Mouse (Mus musculus) MEL (cell line): Measurements from ENCODE around the gene Apba2. TPM values are rescaled to one million over a fixed set of nuclear protein-coding genes. Genes with fewer than 3 reads are reported as not detected.

Experiments
- DNase-seq: peaks from one replicate; pipeline ENCODE4 v3.0.0; 2011; ENCODE audit warnings: low read depth, low spot score
- H3K27ac ChIP-seq: 2 replicates; pipeline ENCODE4 v1.5.1; 2012; ENCODE audit warnings: low read depth, mild to moderate bottlenecking, control low read depth, low read length, moderate library complexity; ENCODE audit not compliant: control insufficient read depth
- H3K27me3 ChIP-seq, 2 experiments: fragments of 150-350 bp in 1 of 2; sonication (generic) in 1 of 2; 2 replicates each; pipeline ENCODE4 v1.6.1; 2012; ENCODE audit warnings: low read length in 2 of 2, mild to moderate bottlenecking in 2 of 2, improper control_type of control experiment in 1 of 2, moderate library complexity in 1 of 2; ENCODE audit not compliant: insufficient read depth in 2 of 2, control insufficient read depth in 1 of 2
- H3K36me3 ChIP-seq, 2 experiments: 2 replicates each; pipeline ENCODE4 v1.6.1; 2012 to 2014; ENCODE audit warnings: low read length in 2 of 2, improper control_type of control experiment in 1 of 2, inconsistent platforms in 1 of 2, mild to moderate bottlenecking in 1 of 2; ENCODE audit not compliant: insufficient read depth in 2 of 2, control insufficient read depth in 1 of 2
- H3K4me1 ChIP-seq, 2 experiments: fragments of 150-350 bp in 1 of 2; sonication (generic) in 1 of 2; 2 replicates each; pipeline ENCODE4 v1.6.1; 2012; ENCODE audit warnings: low read length in 2 of 2, improper control_type of control experiment in 1 of 2, mild to moderate bottlenecking in 1 of 2; ENCODE audit not compliant: insufficient read depth in 2 of 2, control insufficient read depth in 1 of 2
- H3K4me3 ChIP-seq, 2 experiments: fragments of 150-350 bp in 1 of 2; sonication (generic) in 1 of 2; 2 replicates each; pipeline ENCODE4 v1.5.1; 2012; ENCODE audit warnings: low read depth in 2 of 2, low read length in 2 of 2, mild to moderate bottlenecking in 2 of 2, moderate library complexity in 2 of 2, control low read depth in 1 of 2, improper control_type of control experiment in 1 of 2; ENCODE audit not compliant: control insufficient read depth in 1 of 2, insufficient read depth in 1 of 2
- H3K79me2 ChIP-seq: 2 replicates; pipeline ENCODE4 v1.6.1; 2012; ENCODE audit warnings: mild to moderate bottlenecking, low read length, moderate library complexity; ENCODE audit not compliant: control insufficient read depth, poor library complexity, insufficient read depth
- H3K9ac ChIP-seq: 2 replicates; pipeline ENCODE4 v1.6.1; 2012; ENCODE audit warnings: low read depth, mild to moderate bottlenecking, control low read depth, low read length, moderate library complexity; ENCODE audit not compliant: control insufficient read depth, poor library complexity, severe bottlenecking
- H3K9me3 ChIP-seq: fragments of 150-350 bp; sonication (generic); replicated peaks from 2 replicates; pipeline ENCODE4 v1.6.1; 2012; ENCODE audit warnings: mild to moderate bottlenecking, low read length, improper control_type of control experiment, moderate library complexity; ENCODE audit not compliant: insufficient read depth
- CHD1 ChIP-seq: IDR thresholded peaks from 2 replicates; pipeline ENCODE4 v1.6.1; 2012; ENCODE audit warnings: low read depth, mild to moderate bottlenecking, inconsistent platforms, low read length, improper control_type of control experiment
- CHD2 ChIP-seq: IDR thresholded peaks from 2 replicates; pipeline ENCODE4 v1.6.1; 2011; ENCODE audit warnings: low read length, improper control_type of control experiment
- CTCF ChIP-seq, 3 experiments: IDR thresholded peaks in 2 of 3; conservative IDR thresholded peaks in 1 of 3; 2 replicates each; pipeline ENCODE4 v1.5.1; 2011 to 2012; ENCODE audit warnings: low read length in 3 of 3, low read depth in 2 of 3, mild to moderate bottlenecking in 2 of 3, improper control_type of control experiment in 1 of 3, inconsistent platforms in 1 of 3, mixed read lengths in 1 of 3, moderate library complexity in 1 of 3; ENCODE audit not compliant: control insufficient read depth in 1 of 3, insufficient read depth in 1 of 3, poor library complexity in 1 of 3, severe bottlenecking in 1 of 3
- E2F4 ChIP-seq: IDR thresholded peaks from 2 replicates; pipeline ENCODE4 v1.6.1; 2011; ENCODE audit warnings: low read depth, low read length, improper control_type of control experiment, borderline replicate concordance
- EP300 ChIP-seq, 2 experiments: IDR thresholded peaks; 2 replicates each; pipeline ENCODE4 v1.6.1; 2011; ENCODE audit warnings: improper control_type of control experiment in 2 of 2, low read length in 2 of 2, low read depth in 1 of 2, mild to moderate bottlenecking in 1 of 2
- GABPA ChIP-seq: IDR thresholded peaks from 2 replicates; pipeline ENCODE4 v1.6.1; 2012; ENCODE audit warnings: low read depth, mild to moderate bottlenecking, inconsistent platforms, low read length, improper control_type of control experiment, moderate library complexity
- GATA1 ChIP-seq: IDR thresholded peaks from 2 replicates; pipeline ENCODE4 v1.6.1; 2011; ENCODE audit warnings: low read depth, low read length, improper control_type of control experiment
- JUND ChIP-seq: IDR thresholded peaks from 2 replicates; pipeline ENCODE4 v1.6.1; 2011; ENCODE audit warnings: low read depth, mild to moderate bottlenecking, improper control_type of control experiment, low read length
- KAT2A ChIP-seq: conservative IDR thresholded peaks from 2 replicates; pipeline ENCODE4 v1.6.1; 2012; ENCODE audit warnings: low read depth, low read length, improper control_type of control experiment, inconsistent platforms
- MAFK ChIP-seq: IDR thresholded peaks from 2 replicates; pipeline ENCODE4 v1.6.1; 2011; ENCODE audit warnings: low read depth, mild to moderate bottlenecking, low read length, improper control_type of control experiment, borderline replicate concordance
- MAZ ChIP-seq: IDR thresholded peaks from 2 replicates; pipeline ENCODE4 v1.6.1; 2012; ENCODE audit warnings: low read depth, mild to moderate bottlenecking, inconsistent platforms, low read length, improper control_type of control experiment
- MEF2A ChIP-seq: IDR thresholded peaks from 2 replicates; pipeline ENCODE4 v1.6.1; 2014; ENCODE audit warnings: low read depth, mild to moderate bottlenecking, inconsistent platforms, low read length, improper control_type of control experiment; ENCODE audit not compliant: poor library complexity, insufficient replicate concordance, severe bottlenecking; ENCODE audit errors: extremely low read depth
- MXI1 ChIP-seq: IDR thresholded peaks from 2 replicates; pipeline ENCODE4 v1.6.1; 2011; ENCODE audit warnings: mild to moderate bottlenecking, low read depth, low read length, improper control_type of control experiment
- MYB ChIP-seq: IDR thresholded peaks from 2 replicates; pipeline ENCODE4 v1.6.1; 2011; ENCODE audit warnings: mild to moderate bottlenecking, low read depth, low read length, improper control_type of control experiment
- NELFE ChIP-seq: IDR thresholded peaks from 2 replicates; pipeline ENCODE4 v1.6.1; 2011; ENCODE audit warnings: low read depth, low read length, improper control_type of control experiment
- POLR2A ChIP-seq, 2 experiments: IDR thresholded peaks; 2 replicates each; pipeline ENCODE4 v1.6.1; 2011 to 2012; ENCODE audit warnings: low read length in 2 of 2, mild to moderate bottlenecking in 2 of 2, control low read depth in 1 of 2, improper control_type of control experiment in 1 of 2, low read depth in 1 of 2, moderate library complexity in 1 of 2; ENCODE audit not compliant: control insufficient read depth in 1 of 2, insufficient read depth in 1 of 2, poor library complexity in 1 of 2
- POLR2AphosphoS5 ChIP-seq: IDR thresholded peaks from 2 replicates; pipeline ENCODE4 v1.6.1; 2012; ENCODE audit warnings: low read depth, borderline replicate concordance, mild to moderate bottlenecking, inconsistent platforms, low read length, moderate library complexity, mixed read lengths
- RAD21 ChIP-seq: IDR thresholded peaks from 2 replicates; pipeline ENCODE4 v1.6.1; 2011; ENCODE audit warnings: mild to moderate bottlenecking, low read depth, low read length, improper control_type of control experiment
- SIN3A ChIP-seq: IDR thresholded peaks from 2 replicates; pipeline ENCODE4 v1.6.1; 2012; ENCODE audit warnings: low read length, improper control_type of control experiment, inconsistent platforms
- SMC3 ChIP-seq: IDR thresholded peaks from 2 replicates; pipeline ENCODE4 v1.6.1; 2011; ENCODE audit warnings: low read depth, low read length, improper control_type of control experiment
- TAL1 ChIP-seq: IDR thresholded peaks from 2 replicates; pipeline ENCODE4 v1.6.1; 2012; ENCODE audit warnings: mild to moderate bottlenecking, inconsistent platforms, low read length, moderate library complexity, mixed read lengths
- TCF12 ChIP-seq: IDR thresholded peaks from 2 replicates; pipeline ENCODE4 v1.6.1; 2014; ENCODE audit warnings: low read depth, mild to moderate bottlenecking, inconsistent platforms, low read length, improper control_type of control experiment, moderate library complexity
- USF1 ChIP-seq: IDR thresholded peaks from 2 replicates; pipeline ENCODE4 v1.6.1; 2014; ENCODE audit warnings: low read depth, mild to moderate bottlenecking, inconsistent platforms, low read length, improper control_type of control experiment, moderate library complexity
- ZC3H11A ChIP-seq: IDR thresholded peaks from 2 replicates; pipeline ENCODE4 v1.6.1; 2012; ENCODE audit warnings: low read depth, mild to moderate bottlenecking, inconsistent platforms, low read length, improper control_type of control experiment
- ZMIZ1 ChIP-seq: IDR thresholded peaks from 2 replicates; pipeline ENCODE4 v1.6.1; 2012; ENCODE audit warnings: low read depth, mild to moderate bottlenecking, inconsistent platforms, low read length, improper control_type of control experiment, moderate library complexity
- polyA plus RNA-seq, 2 experiments: library from polyadenylated mRNA; stranded (reverse) in 1 of 2; unstranded in 1 of 2; fragments of >175 nt in 1 of 2; fragments of >200 nt in 1 of 2; gene quantifications; 2 replicates each; pipeline versions ENCODE4 v1.2.1 to v1.2.4; 2012; ENCODE audit warnings: low replicate concordance in 2 of 2, low read depth in 1 of 2; ENCODE audit not compliant: insufficient read length in 2 of 2, insufficient read depth in 1 of 2, missing spikeins in 1 of 2
- total RNA-seq: library from RNA; depleted of rRNA; stranded (reverse); fragments of 300-350 nt; gene quantifications from 2 replicates; pipeline ENCODE4 v1.2.3, GENCODE M21; 2012

The Apba2 gene
- total and polyA plus RNA-seq, 3 experiments, result not detected

DNA sequence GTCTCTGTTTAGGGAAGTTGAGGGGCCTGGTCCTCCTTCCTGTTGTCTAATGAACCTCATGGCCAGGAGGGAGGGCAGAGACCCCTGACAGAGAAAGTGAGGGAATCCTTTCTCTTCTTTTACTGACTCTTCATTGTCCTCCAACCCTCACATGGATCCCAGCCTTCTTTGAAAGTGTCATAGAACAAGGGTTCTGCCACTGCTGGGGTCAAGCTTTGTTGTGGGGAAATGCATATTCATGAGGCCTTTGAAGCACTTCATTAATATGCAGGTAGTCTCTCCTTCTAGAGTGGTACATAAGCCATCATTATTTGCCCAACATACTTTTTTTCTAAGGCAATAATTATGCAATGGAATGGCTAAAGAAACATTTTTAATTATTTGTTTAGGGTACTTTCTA lies 133.0 kb downstream of the Apba2 start:
- no peaks in the 10 kb centered on the region for H3K36me3 ChIP-seq
- H3K9ac ChIP-seq, result no peak overlapping the region
- TF ChIP-seq KAT2A, result no peak
- no peak for TF ChIP-seq MEF2A
- no peak for TF ChIP-seq CHD2
- TF ChIP-seq EP300 (IDR thresholded peaks at IDR 0.05; ENCODE audit: low read depth in 1 of 2, low read length in 2 of 2), result no peak
- TF ChIP-seq MXI1, result no peak
- no peak for TF ChIP-seq CHD1
- no peak for TF ChIP-seq NELFE
- no peak for TF ChIP-seq SMC3
- no peak for TF ChIP-seq USF1
- TF ChIP-seq ZC3H11A, result no peak
- TF ChIP-seq MAZ, result no peak
- TF ChIP-seq POLR2A (IDR thresholded peaks at IDR 0.05; ENCODE audit: control insufficient read depth in 1 of 2, insufficient read depth in 1 of 2, low read depth in 1 of 2, low read length in 2 of 2, poor library complexity in 1 of 2), result no peak
- TF ChIP-seq GATA1, result no peak
- no peak for TF ChIP-seq E2F4
- no peak for TF ChIP-seq TCF12
- TF ChIP-seq MAFK, result no peak
- TF ChIP-seq GABPA, result no peak
- no peak overlapping the region for H3K4me3 ChIP-seq
- no peaks in the 10 kb centered on the region for H3K9me3 ChIP-seq
- no peak for DNase-seq
- H3K27me3 ChIP-seq, result no peaks in the 10 kb centered on the region
- no peaks in the 10 kb centered on the region for H3K4me1 ChIP-seq
- H3K79me2 ChIP-seq, result no peaks in the 10 kb centered on the region
- no peak overlapping the region for H3K27ac ChIP-seq

DNA sequence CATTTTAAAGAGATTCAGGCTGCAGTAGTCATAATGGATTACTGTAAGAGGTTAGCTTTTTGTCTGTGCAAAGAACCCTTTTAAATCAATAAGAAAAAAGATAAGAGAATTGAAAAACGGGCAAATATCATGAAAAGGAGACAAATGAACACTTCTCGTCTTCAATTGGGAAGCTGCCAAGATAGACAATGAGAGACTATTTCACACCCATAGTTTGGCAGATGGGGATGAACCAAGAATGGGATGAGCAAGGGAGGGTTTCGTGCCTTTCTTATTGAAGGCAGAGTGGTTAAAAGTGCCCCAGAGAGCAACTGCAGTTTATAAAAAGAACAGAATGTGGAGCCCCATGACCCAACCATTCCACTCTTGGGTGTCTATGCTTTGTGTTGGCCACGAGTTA lies 137.4 kb downstream of the Apba2 start:
- no peaks in the 10 kb centered on the region for H3K79me2 ChIP-seq
- no peak overlapping the region for H3K4me3 ChIP-seq
- H3K36me3 ChIP-seq, result no peaks in the 10 kb centered on the region
- H3K4me1 ChIP-seq, result no peaks in the 10 kb centered on the region
- H3K27ac ChIP-seq, result no peak overlapping the region
- H3K9ac ChIP-seq, result no peak overlapping the region
- H3K9me3 ChIP-seq, result no peaks in the 10 kb centered on the region
- TF ChIP-seq NELFE (no peak), MYB (no peak), USF1 (no peak), RAD21 (no peak), MAZ (no peak), GATA1 (no peak), MAFK (no peak), MXI1 (no peak), JUND (no peak), ZMIZ1 (no peak), SIN3A (no peak), MEF2A (no peak), POLR2AphosphoS5 (no peak), CTCF (IDR thresholded peaks at IDR 0.05 in 2 of 3, conservative IDR thresholded peaks at IDR 0.05 in 1 of 3; ENCODE audit: control insufficient read depth in 1 of 3, insufficient read depth in 1 of 3, low read depth in 2 of 3, low read length in 3 of 3, poor library complexity in 1 of 3, severe bottlenecking in 1 of 3) (no peak), POLR2A (IDR thresholded peaks at IDR 0.05; ENCODE audit: control insufficient read depth in 1 of 2, insufficient read depth in 1 of 2, low read depth in 1 of 2, low read length in 2 of 2, poor library complexity in 1 of 2) (no peak), KAT2A (no peak), TAL1 (no peak)
- no peaks in the 10 kb centered on the region for H3K27me3 ChIP-seq
- DNase-seq, result no peak
